Mouse (Mus musculus) cerebellum, postnatal 4 days (tissue): ENCODE results near the gene Hoxd8.

Experiments used
- DNase-seq, 2 experiments: peaks; one replicate each; pipeline ENCODE4 v3.0.0; 2022; ENCODE audit warnings: low spot score in 2 of 2, mixed read lengths in 1 of 2

The Hoxd8 gene

GRCm38 (mm10) chr2:74749337-74750121 is 45.1 kb downstream of the Hoxd8 start:
- no peak for DNase-seq

DNA sequence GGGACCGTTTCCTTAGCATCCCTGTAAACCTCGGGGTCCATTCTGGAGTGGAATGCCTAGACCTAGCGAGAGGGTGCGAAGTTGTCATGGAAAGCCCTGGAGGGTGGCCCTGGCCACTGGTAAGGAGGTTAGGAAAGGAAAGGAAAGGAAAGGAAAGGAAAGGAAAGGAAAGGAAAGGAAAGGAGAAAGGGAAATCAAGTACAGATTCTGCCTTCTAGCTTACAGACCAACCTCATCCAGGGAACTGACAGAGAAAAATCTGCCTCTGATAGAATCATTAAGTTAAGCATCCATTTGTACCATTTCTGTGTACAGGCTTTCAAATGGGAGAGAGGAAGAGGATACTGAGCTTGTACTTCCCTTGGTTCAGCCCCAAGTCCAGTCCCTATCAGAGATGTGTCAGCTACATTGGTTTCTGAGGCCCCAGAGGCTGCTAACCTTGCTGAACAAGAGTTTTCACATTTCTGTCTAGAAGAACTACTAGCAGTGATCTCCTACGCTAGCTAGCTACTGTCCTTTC is 46.4 kb downstream of the Hoxd8 start:
- DNase-seq: no peak

DNA sequence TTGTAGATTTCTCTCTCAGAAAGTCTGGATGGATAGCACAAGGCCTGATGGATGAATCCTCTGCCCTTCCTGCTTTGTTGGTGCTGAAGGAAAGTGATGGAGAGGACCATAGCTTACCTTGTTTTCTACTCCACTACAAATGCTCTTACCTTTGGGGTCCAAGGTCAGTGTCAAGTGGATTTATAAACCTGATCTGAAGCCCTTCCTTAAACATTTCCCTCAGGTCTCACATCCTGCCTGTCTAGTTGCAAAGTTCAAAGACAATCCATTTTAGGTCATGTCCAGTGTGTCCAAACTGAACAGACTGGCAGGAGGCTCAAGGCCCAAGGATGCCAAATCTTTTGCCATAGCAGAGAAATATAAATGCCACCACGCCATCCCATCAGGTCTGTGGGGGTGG is 47.4 kb downstream of the Hoxd8 start:
- no peak for DNase-seq

DNA sequence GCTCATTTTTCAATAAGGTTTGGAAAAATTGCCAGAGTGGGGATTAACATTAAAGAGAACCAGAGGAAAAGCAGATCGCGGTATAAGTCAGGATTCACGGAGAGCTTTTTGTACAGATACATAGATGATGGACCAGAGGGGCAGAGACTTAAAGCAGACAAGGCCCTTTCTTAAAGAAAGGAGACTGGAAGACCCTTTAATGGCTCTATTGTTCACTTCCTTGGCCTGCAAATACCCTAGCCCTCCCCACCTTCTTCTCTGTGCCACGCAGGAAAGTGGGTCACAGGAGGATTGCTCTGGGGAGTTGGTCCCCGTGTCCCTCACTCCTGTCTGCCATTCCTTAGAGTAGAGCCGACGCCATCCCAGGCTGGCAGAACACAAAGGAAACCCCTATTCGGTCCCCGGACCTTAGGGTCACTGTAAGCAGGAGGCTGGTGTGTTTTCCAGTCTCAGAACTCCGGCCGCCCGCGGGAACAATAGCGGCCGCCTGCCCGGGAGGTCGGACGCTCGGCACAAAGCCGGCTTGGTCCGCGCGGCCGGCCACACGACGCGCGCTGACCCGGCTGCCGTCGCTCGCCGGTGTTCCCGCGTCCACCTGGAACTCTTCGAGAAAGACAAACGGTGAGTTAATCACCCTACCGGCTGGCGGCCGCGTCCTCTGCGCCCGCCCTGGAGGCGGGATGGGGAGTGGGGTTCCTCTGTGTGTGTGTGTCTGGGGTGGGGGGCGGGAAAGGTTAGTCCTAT is 48.2 kb downstream of the Hoxd8 start:
- DNase-seq: no peak

DNA sequence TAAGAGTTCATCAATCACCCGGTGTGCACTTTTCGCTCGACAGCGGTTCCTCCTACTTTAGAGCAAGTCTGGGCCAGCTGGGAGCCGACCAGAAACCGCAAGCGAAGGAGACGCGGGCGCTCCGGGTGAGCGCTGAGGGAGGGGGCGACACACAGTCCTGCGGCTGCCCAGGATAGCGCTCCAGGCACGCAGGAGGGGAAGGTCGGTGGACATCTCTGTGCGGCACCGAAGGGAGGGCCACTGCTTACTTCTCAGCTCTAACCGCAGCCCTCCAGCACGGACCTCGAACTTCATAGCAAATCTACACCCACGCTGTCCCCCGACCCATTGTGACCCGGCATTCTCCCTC is 48.7 kb downstream of the Hoxd8 start:
- no peak for DNase-seq

GRCm38 (mm10) chr2:74753711-74754110 is 49.3 kb downstream of the Hoxd8 start:
- no peak for DNase-seq
